Mouse (Mus musculus): Measurements from ENCODE around the gene Trhr2. TPM values are rescaled to one million over a fixed set of nuclear protein-coding genes. Genes with fewer than 3 reads are reported as not detected.

Trhr2 gene
- polyA plus RNA-seq, 1 experiment from 2014 or later: not detected

- H3K27ac ChIP-seq (ENCODE audit: low read depth, low read length): no peak overlapping the region
- DNase-seq (ENCODE audit: low spot score): no peak
- WGBS: 86% methylated on average over 5 of the region's 5 CpGs
- peaks cover 14% of the 10 kb centered on the region; the same call in 1 of the 2 replicates for H3K27me3 ChIP-seq (ENCODE audit: control insufficient read depth, insufficient read depth, low read length)
- no peak overlapping the region for H3K4me2 ChIP-seq (ENCODE audit: low read depth)
- ATAC-seq (ENCODE audit: insufficient read depth, low FRiP score, low TSS enrichment): no peak
- no peaks in the 10 kb centered on the region for H3K9me3 ChIP-seq (ENCODE audit: control insufficient read depth, low read length)
- peaks cover 9% of the 10 kb centered on the region for H3K4me1 ChIP-seq (ENCODE audit: control insufficient read depth, insufficient read depth, low read length)
- no peak overlapping the region for H3K4me3 ChIP-seq (ENCODE audit: low read depth, low read length)
- H3K36me3 ChIP-seq (ENCODE audit: control insufficient read depth, insufficient read depth, low read length): no peaks in the 10 kb centered on the region
- no peak overlapping the region for H3K9ac ChIP-seq (ENCODE audit: low read length)
Measured at GRCm38 (mm10) chr8:122347811-122348552, 12.6 kb downstream of the Trhr2 start.

DNA sequence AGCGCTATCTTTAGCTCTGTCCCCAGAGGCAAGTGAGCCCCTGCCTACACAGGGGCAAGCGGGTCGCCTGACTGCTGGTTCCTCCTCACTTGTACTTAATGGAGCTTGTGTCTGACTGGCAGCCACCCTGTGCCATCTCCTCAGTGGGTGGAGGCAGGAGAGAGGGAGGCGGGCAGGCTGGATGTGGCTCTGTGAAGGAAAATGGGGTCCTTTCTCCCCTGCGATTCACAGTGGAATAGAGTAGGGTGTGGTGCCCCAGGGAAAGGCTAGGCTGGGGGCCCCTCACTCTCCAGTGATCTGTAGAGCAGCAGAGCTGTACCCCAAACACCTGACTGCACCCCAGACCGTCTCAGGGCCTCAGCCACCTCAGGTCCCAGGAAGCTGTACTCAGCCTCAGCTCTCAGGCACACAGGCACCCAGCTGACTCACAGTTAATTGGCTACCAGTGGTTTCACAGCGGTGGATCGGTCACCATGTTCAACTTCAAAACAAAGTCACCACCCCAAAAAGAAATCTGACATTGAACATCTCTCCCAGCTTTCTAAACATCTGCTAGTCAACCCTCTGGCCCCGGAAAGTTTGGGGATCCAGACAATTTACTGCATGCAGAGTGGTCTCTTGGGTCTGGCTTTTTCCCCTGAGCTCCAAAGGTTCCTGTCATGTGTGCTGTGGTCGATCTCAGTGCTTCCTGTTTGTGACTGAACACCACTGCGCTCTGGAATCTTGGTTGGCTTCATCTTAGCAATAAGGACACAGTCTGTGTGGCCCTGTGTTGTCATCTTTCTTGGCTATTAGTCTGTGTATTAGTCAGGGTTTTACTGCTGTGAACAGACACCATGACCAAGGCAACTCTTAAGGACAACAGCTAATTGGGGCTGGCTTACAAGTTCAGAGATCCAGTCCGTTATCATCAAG is 15.1 kb downstream of the Trhr2 start:
- Histone ChIP-seq H3K4me2 (ENCODE audit: low read depth) (no peak overlapping the region), H3K9ac (ENCODE audit: low read length) (no peak overlapping the region), H3K4me1 (ENCODE audit: control insufficient read depth, insufficient read depth, low read length) (peaks cover 10% of the 10 kb centered on the region), H3K9me3 (ENCODE audit: control insufficient read depth, low read length) (no peaks in the 10 kb centered on the region), H3K4me3 (ENCODE audit: low read depth, low read length) (no peak overlapping the region), H3K27me3 (ENCODE audit: control insufficient read depth, insufficient read depth, low read length) (peaks cover 17% of the 10 kb centered on the region; the same call in 1 of the 2 replicates), H3K36me3 (ENCODE audit: control insufficient read depth, insufficient read depth, low read length) (no peaks in the 10 kb centered on the region), H3K27ac (ENCODE audit: low read depth, low read length) (no peak overlapping the region)
- no peak for ATAC-seq (ENCODE audit: insufficient read depth, low FRiP score, low TSS enrichment)
- WGBS: 57% methylated on average over 11 of the region's 12 CpGs
- no peak for DNase-seq (ENCODE audit: low spot score)

GRCm38 (mm10) chr8:122344219-122344618 is 16.3 kb downstream of the Trhr2 start:
- Histone ChIP-seq H3K27me3 (ENCODE audit: control insufficient read depth, insufficient read depth, low read length) (peaks cover 17% of the 10 kb centered on the region; the same call in 1 of the 2 replicates), H3K36me3 (ENCODE audit: control insufficient read depth, insufficient read depth, low read length) (no peaks in the 10 kb centered on the region), H3K9ac (ENCODE audit: low read length) (no peak overlapping the region), H3K4me2 (ENCODE audit: low read depth) (no peak overlapping the region), H3K4me3 (ENCODE audit: low read depth, low read length) (no peak overlapping the region), H3K4me1 (ENCODE audit: control insufficient read depth, insufficient read depth, low read length) (peaks cover 10% of the 10 kb centered on the region), H3K9me3 (ENCODE audit: control insufficient read depth, low read length) (no peaks in the 10 kb centered on the region), H3K27ac (ENCODE audit: low read depth, low read length) (no peak overlapping the region)
- 3% methylated on average over 4 of the region's 5 CpGs for WGBS
- no peak for DNase-seq (ENCODE audit: low spot score)
- no peak for ATAC-seq (ENCODE audit: insufficient read depth, low FRiP score, low TSS enrichment)

DNA sequence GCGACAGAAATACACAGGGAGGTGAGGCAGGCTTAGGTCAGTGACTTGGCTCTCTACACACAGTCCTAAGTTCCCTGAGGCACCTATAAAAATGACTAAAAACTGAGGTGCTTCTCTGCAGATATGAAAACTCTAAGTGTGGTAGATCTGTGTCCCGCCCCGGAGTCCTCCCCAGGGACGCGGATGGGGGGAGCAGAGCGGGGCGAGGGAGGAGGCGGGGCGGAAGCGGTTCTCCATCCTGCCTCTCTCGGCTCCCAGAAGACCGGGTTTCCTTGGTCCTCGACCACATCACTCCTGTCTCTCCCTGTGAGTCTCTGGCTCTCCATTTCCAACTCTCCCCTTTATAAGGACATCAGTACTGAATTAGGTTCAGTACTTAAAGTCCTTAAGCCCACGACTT is 16.8 kb downstream of the Trhr2 start:
- no peaks in the 10 kb centered on the region for H3K36me3 ChIP-seq (ENCODE audit: control insufficient read depth, insufficient read depth, low read length)
- H3K4me3 ChIP-seq (ENCODE audit: low read depth, low read length): peak overlapping the region; percentile 16; the same call in 1 of the 2 replicates
- peaks cover 17% of the 10 kb centered on the region for H3K27me3 ChIP-seq (ENCODE audit: control insufficient read depth, insufficient read depth, low read length)
- no peak overlapping the region for H3K27ac ChIP-seq (ENCODE audit: low read depth, low read length)
- DNase-seq (ENCODE audit: low spot score): peak; percentile 45
- ATAC-seq (ENCODE audit: insufficient read depth, low FRiP score, low TSS enrichment): no peak
- H3K4me1 ChIP-seq (ENCODE audit: control insufficient read depth, insufficient read depth, low read length): peaks cover 10% of the 10 kb centered on the region
- WGBS: under 1% methylated on average over 13 of the region's 14 CpGs
- no peaks in the 10 kb centered on the region for H3K9me3 ChIP-seq (ENCODE audit: control insufficient read depth, low read length)
- H3K4me2 ChIP-seq (ENCODE audit: low read depth): peak overlapping the region; percentile 33
- H3K9ac ChIP-seq (ENCODE audit: low read length): peak overlapping the region; percentile 18; the same call in 1 of the 2 replicates

- ATAC-seq (ENCODE audit: insufficient read depth, low FRiP score, low TSS enrichment) (no peak), DNase-seq (ENCODE audit: low spot score) (no peak)
- WGBS: 6% methylated on average over 11 of the region's 11 CpGs
- H3K36me3 ChIP-seq (ENCODE audit: control insufficient read depth, insufficient read depth, low read length): no peaks in the 10 kb centered on the region
- peaks cover 10% of the 10 kb centered on the region for H3K4me1 ChIP-seq (ENCODE audit: control insufficient read depth, insufficient read depth, low read length)
- no peak overlapping the region for H3K27ac ChIP-seq (ENCODE audit: low read depth, low read length)
- H3K4me2 ChIP-seq (ENCODE audit: low read depth): peak overlapping the region; percentile 33
- H3K9ac ChIP-seq (ENCODE audit: low read length): peak overlapping the region; percentile 18; the same call in 1 of the 2 replicates
- H3K9me3 ChIP-seq (ENCODE audit: control insufficient read depth, low read length): no peaks in the 10 kb centered on the region
- H3K27me3 ChIP-seq (ENCODE audit: control insufficient read depth, insufficient read depth, low read length): peaks cover 21% of the 10 kb centered on the region
- peak overlapping the region; percentile 16; the same call in 1 of the 2 replicates for H3K4me3 ChIP-seq (ENCODE audit: low read depth, low read length)
Measured at GRCm38 (mm10) chr8:122343341-122343740, 17.2 kb downstream of the Trhr2 start.

DNA sequence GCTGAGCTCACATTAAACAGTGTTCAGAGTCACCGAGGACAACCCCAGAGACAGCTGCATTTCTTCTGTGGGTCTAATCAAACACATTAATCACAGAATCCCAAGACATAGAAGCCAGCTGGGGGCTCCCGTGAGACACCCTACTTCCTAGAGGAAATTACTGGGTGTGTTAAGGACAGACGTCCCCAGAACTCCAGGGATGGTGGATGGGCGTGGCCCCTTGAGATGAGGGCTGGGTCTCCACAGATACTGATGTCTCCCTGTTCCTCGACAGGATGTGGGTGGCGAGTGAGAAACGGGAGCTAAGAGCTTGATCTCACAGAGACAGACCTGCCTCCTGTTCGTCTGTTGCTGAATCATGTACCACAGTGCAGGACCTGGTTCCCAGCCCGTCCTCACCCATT is 17.7 kb downstream of the Trhr2 start:
- Histone ChIP-seq H3K27ac (ENCODE audit: low read depth, low read length) (no peak overlapping the region), H3K27me3 (ENCODE audit: control insufficient read depth, insufficient read depth, low read length) (peaks cover 27% of the 10 kb centered on the region), H3K4me1 (ENCODE audit: control insufficient read depth, insufficient read depth, low read length) (peaks cover 10% of the 10 kb centered on the region), H3K4me3 (ENCODE audit: low read depth, low read length) (no peak overlapping the region), H3K4me2 (ENCODE audit: low read depth) (peak overlapping the region; percentile 33; the same call in 1 of the 2 replicates), H3K9ac (ENCODE audit: low read length) (no peak overlapping the region), H3K36me3 (ENCODE audit: control insufficient read depth, insufficient read depth, low read length) (no peaks in the 10 kb centered on the region), H3K9me3 (ENCODE audit: control insufficient read depth, low read length) (no peaks in the 10 kb centered on the region)
- DNase-seq (ENCODE audit: low spot score): no peak
- 6% methylated on average over 9 of the region's 9 CpGs for WGBS
- no peak for ATAC-seq (ENCODE audit: insufficient read depth, low FRiP score, low TSS enrichment)

- peaks cover 10% of the 10 kb centered on the region for H3K4me1 ChIP-seq (ENCODE audit: control insufficient read depth, insufficient read depth, low read length)
- H3K27ac ChIP-seq (ENCODE audit: low read depth, low read length): no peak overlapping the region
- peaks cover 31% of the 10 kb centered on the region for H3K27me3 ChIP-seq (ENCODE audit: control insufficient read depth, insufficient read depth, low read length)
- no peak overlapping the region for H3K4me2 ChIP-seq (ENCODE audit: low read depth)
- ATAC-seq (ENCODE audit: insufficient read depth, low FRiP score, low TSS enrichment) (no peak), DNase-seq (ENCODE audit: low spot score) (no peak)
- no peaks in the 10 kb centered on the region for H3K9me3 ChIP-seq (ENCODE audit: control insufficient read depth, low read length)
- no peaks in the 10 kb centered on the region for H3K36me3 ChIP-seq (ENCODE audit: control insufficient read depth, insufficient read depth, low read length)
- no peak overlapping the region for H3K4me3 ChIP-seq (ENCODE audit: low read depth, low read length)
- no peak overlapping the region for H3K9ac ChIP-seq (ENCODE audit: low read length)
- 49% methylated on average over 5 of the region's 5 CpGs for WGBS
Measured at GRCm38 (mm10) chr8:122342362-122342761, 18.2 kb downstream of the Trhr2 start.

- Histone ChIP-seq H3K9ac (ENCODE audit: low read length) (no peak overlapping the region), H3K9me3 (ENCODE audit: control insufficient read depth, low read length) (no peaks in the 10 kb centered on the region), H3K4me2 (ENCODE audit: low read depth) (no peak overlapping the region), H3K36me3 (ENCODE audit: control insufficient read depth, insufficient read depth, low read length) (no peaks in the 10 kb centered on the region), H3K4me1 (ENCODE audit: control insufficient read depth, insufficient read depth, low read length) (peaks cover 10% of the 10 kb centered on the region), H3K27ac (ENCODE audit: low read depth, low read length) (no peak overlapping the region), H3K4me3 (ENCODE audit: low read depth, low read length) (no peak overlapping the region), H3K27me3 (ENCODE audit: control insufficient read depth, insufficient read depth, low read length) (peaks cover 37% of the 10 kb centered on the region)
- WGBS: 84% methylated on average over 6 of the region's 6 CpGs
- no peak for DNase-seq (ENCODE audit: low spot score)
- ATAC-seq (ENCODE audit: insufficient read depth, low FRiP score, low TSS enrichment): no peak
Measured at GRCm38 (mm10) chr8:122341790-122342189, 18.8 kb downstream of the Trhr2 start.

Data from neural tube, embryonic 11.5 days (tissue).